Mouse (Mus musculus) subcutaneous adipose tissue, adult 2 months (tissue): Measurements from ENCODE around the gene Tubal3. TPM values are rescaled to one million over a fixed set of nuclear protein-coding genes. Genes with fewer than 3 reads are reported as not detected.

ENCODE experiments used
- polyA plus RNA-seq: library from polyadenylated mRNA; depleted of rRNA; stranded (reverse); fragments of >200 nt; gene quantifications from 2 replicates; pipeline ENCODE4 v1.2.3, GENCODE M21; 2012; ENCODE audit warnings: low replicate concordance; rRNA removed

Gene Tubal3
- 0.09 TPM in 1 of 2 replicates, not detected in the other for polyA plus RNA-seq

DNA sequence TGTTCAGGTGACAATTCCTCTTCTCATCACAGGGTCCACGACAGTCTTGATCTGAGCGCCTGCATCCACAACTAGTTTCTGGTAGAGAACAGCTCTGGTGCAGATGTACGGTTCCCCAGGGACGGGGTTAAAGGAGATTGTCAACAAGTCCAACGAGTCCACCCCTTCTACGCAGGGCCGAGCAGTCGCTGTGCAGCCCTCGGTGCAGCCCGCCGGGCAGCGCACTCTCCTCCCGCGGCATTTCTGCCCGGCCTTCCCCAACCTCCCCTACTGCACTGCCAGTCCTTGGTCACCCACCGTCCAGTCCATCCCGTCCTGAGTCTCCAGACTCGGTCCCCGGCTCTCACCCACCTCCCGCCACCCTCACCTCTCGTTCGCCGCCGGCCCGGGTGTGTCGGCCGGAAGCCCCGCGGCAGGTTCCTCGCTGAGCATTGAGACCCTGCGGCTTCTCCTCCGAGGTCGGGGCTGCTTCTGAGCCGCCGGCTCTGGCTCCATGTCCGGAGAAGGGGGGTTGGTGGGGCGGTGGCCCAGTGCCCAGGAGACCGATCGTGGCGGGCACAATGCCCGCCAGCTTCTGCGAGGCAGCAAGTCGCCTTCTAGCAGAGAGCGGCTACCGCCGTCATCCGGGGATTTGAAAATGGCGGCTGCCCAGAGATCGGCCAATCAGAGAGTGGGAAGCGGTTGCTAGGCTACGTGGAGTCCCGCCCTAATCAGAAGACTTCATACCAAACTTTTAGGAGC, at the start of gene Tubal3, which contains the start of gene Net1:
Gene Tubal3, plus strand, starts transcription at position 704 of the 741 bp plus-strand sequence.
Gene Net1, minus strand, starts transcription at position 650 of the 741 bp plus-strand sequence.

DNA sequence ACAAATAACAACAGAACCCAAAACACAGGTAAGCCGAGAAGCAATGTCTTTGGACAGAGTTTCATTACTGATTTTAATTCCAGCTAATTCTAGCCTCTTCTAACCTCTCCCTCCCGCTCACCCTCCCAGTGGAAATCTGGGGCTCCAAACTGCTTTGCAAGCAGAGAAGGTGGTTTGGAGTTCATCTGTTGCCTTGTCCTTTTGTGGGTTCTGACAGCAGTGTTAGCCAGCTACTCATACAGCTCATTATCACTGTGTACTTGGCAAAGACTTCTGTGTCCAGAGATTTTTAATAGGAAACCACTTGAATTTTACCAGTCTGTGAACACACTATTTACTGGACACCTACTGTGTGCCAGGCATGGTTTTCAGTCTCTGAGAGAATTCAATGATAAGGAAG, 27.2 kb downstream of the Tubal3 start, which contains the start of gene Ucn3:
Gene Ucn3, minus strand, starts transcription at position 101 of the 400 bp plus-strand sequence.

Other genes with a start within 250 kb of the Tubal3 start
- 0.10 and 0.22 TPM in 2 replicates for gene Calml3, start 114.0 kb upstream of the Tubal3 start, polyA plus RNA-seq
- gene Calm4, start 80.5 kb upstream of the Tubal3 start, polyA plus RNA-seq, result not detected in 2 replicates
- not detected in 2 replicates for gene Calm5, start 64.1 kb upstream of the Tubal3 start, polyA plus RNA-seq
- 39.4 and 52.6 TPM in 2 replicates for gene Net1, start 54 bp upstream of the Tubal3 start, polyA plus RNA-seq
- gene Ucn3, start 27.1 kb downstream of the Tubal3 start, polyA plus RNA-seq, result not detected in 2 replicates
- 6.4 and 20.7 TPM in 2 replicates for gene Akr1c14, start 130.7 kb downstream of the Tubal3 start, polyA plus RNA-seq
- 0.33 and 0.50 TPM in 2 replicates for gene Akr1c18, start 232.4 kb downstream of the Tubal3 start, polyA plus RNA-seq